Comparison of ENCODE assay signal across 1 mouse cellular context in genomic region chr4:129276453-129276865, GRCm38 (mm10).
TF ChIP-seq lines count a peak whose summit lies in the region.

No protein-coding gene starts in this region.

TF ChIP-seq in CH12.LX, 34 proteins besides CTCF, POLR2A, EP300 and RAD21 (continued from another document):
- TF ChIP-seq JUN (IDR thresholded peaks at IDR 0.05; ENCODE audit: insufficient read depth, low read depth, low read length) (no peak), MAX (IDR thresholded peaks at IDR 0.05; ENCODE audit: low read length) (peak; percentile 50; the same call in 1 of the 2 replicates), IRF4 (IDR thresholded peaks at IDR 0.05; ENCODE audit: low read depth, low read length) (peak; percentile 49; the same call in 1 of the 2 replicates), SMC3 (IDR thresholded peaks at IDR 0.05; ENCODE audit: low read depth, low read length) (peak; percentile 95), MYC (IDR thresholded peaks at IDR 0.05; ENCODE audit: low read depth, low read length) (peak; percentile 62; the same call in 1 of the 2 replicates), MEF2A (IDR thresholded peaks at IDR 0.05; ENCODE audit: borderline replicate concordance, low read depth, low read length) (no peak), BHLHE40 (IDR thresholded peaks at IDR 0.05; ENCODE audit: low read depth, low read length) (peak; percentile 34), ZNF384 (IDR thresholded peaks at IDR 0.05; ENCODE audit: low read depth, low read length) (no peak), NRF1 (IDR thresholded peaks at IDR 0.05; ENCODE audit: low read depth, low read length) (peak; percentile 26; the same call in 1 of the 2 replicates), ZC3H11A (IDR thresholded peaks at IDR 0.05; ENCODE audit: low read depth, low read length) (peak; percentile 72; the same call in 1 of the 2 replicates), UBTF (IDR thresholded peaks at IDR 0.05; ENCODE audit: low read depth, low read length) (no peak), TCF12 (IDR thresholded peaks at IDR 0.05; ENCODE audit: low read depth, low read length) (peak; percentile 43; the same call in 1 of the 2 replicates), NELFE (IDR thresholded peaks at IDR 0.05; ENCODE audit: low read depth, low read length) (peak; percentile 73; the same call in 1 of the 2 replicates)
TF ChIP-seq in CH12.LX: peak in this region for 10.
